Mouse (Mus musculus) small intestine, adult 2 months (tissue): ENCODE data around the gene Zfp551. TPM values are rescaled to one million over a fixed set of nuclear protein-coding genes. Genes with fewer than 3 reads are reported as not detected.

Source experiments
- H3K27ac ChIP-seq: fragments of 200-500 bp; 2 replicates; pipeline ENCODE4 v1.5.1; 2012; ENCODE audit warnings: low read depth, low read length, control low read depth, inconsistent platforms; ENCODE audit not compliant: insufficient read depth
- H3K27me3 ChIP-seq: fragments of 200-500 bp; 2 replicates; pipeline ENCODE4 v1.6.1; 2012; ENCODE audit warnings: mild to moderate bottlenecking, moderate library complexity, low read length, inconsistent platforms; ENCODE audit not compliant: control insufficient read depth, insufficient read depth
- H3K36me3 ChIP-seq: fragments of 200-500 bp; 2 replicates; pipeline ENCODE4 v1.6.1; 2012; ENCODE audit warnings: mild to moderate bottlenecking, low read length, control low read depth, inconsistent platforms; ENCODE audit not compliant: control insufficient read depth, insufficient read depth
- H3K4me1 ChIP-seq: fragments of 200-500 bp; 2 replicates; pipeline ENCODE4 v1.6.1; 2012; ENCODE audit warnings: low read length, inconsistent platforms, mixed read lengths; ENCODE audit not compliant: control insufficient read depth, insufficient read depth, insufficient read length
- H3K4me3 ChIP-seq: fragments of 200-500 bp; 2 replicates; pipeline ENCODE4 v1.5.1; 2012; ENCODE audit warnings: low read depth, mild to moderate bottlenecking, control low read depth, inconsistent platforms, low read length, moderate library complexity
- CTCF ChIP-seq: fragments of 200-500 bp; IDR thresholded peaks from 2 replicates; pipeline ENCODE4 v1.5.1; 2012; ENCODE audit warnings: low read depth, mild to moderate bottlenecking, control low read depth, inconsistent platforms, low read length, moderate library complexity, mixed read lengths; ENCODE audit not compliant: insufficient replicate concordance, insufficient read length; ENCODE audit errors: extremely low read depth
- POLR2A ChIP-seq: fragments of 200-500 bp; IDR thresholded peaks from 2 replicates; pipeline ENCODE4 v1.6.1; 2012; ENCODE audit warnings: low read depth, mild to moderate bottlenecking, control low read depth, inconsistent platforms, low read length, moderate library complexity
- WGBS: fragments of 180-500 bp; shearing (Covaris S2); methylation state at CpG from one replicate; pipeline ENCODE4 v1.1.7; 2018; 5-methylcytosine and 5-hydroxymethylcytosine counted together
- polyA plus RNA-seq: library from polyadenylated mRNA; depleted of rRNA; stranded (reverse); fragments of >200 nt; gene quantifications from 2 replicates; pipeline ENCODE4 v1.2.3, GENCODE M21; 2012; rRNA removed

Gene Zfp551
- polyA plus RNA-seq, result 0.06 and 0.09 TPM in 2 replicates

GRCm38 (mm10) chr7:12422245-12422849, at the start of gene Zfp551:
Gene Zfp551 (minus strand): TSS chr7:12422751.
- H3K4me1 ChIP-seq, result no peaks in the 10 kb centered on the region; the same call in 1 of the 2 replicates
- H3K36me3 ChIP-seq, result no peaks in the 10 kb centered on the region
- H3K27me3 ChIP-seq, result no peaks in the 10 kb centered on the region
- TF ChIP-seq CTCF (peak; percentile 10; the same call in 1 of the 2 replicates), POLR2A (no peak; the same call in 1 of the 2 replicates)
- no peak within 1 kb of the TSS for H3K27ac ChIP-seq
- WGBS, result 1% methylated on average over 27 of the region's 27 CpGs
- H3K4me3 ChIP-seq, result peak within 1 kb of the TSS; percentile 70

GRCm38 (mm10) chr7:12422855-12423254, 304 bp upstream of the Zfp551 start:
- WGBS, result 57% methylated on average over 3 of the region's 3 CpGs
- no peak for TF ChIP-seq CTCF
- TF ChIP-seq POLR2A, result no peak
- Histone ChIP-seq H3K4me3 (peak overlapping the region; percentile 70; the same call in 1 of the 2 replicates), H3K27me3 (no peaks in the 10 kb centered on the region), H3K27ac (no peak overlapping the region), H3K4me1 (no peaks in the 10 kb centered on the region; the same call in 1 of the 2 replicates), H3K36me3 (no peaks in the 10 kb centered on the region)

- peaks cover 2% of the 10 kb centered on the region for H3K36me3 ChIP-seq
- no peaks in the 10 kb centered on the region; the same call in 1 of the 2 replicates for H3K4me1 ChIP-seq
- no peaks in the 10 kb centered on the region for H3K27me3 ChIP-seq
- TF ChIP-seq CTCF, result no peak
- TF ChIP-seq POLR2A, result no peak
- H3K4me3 ChIP-seq, result peak overlapping the region; percentile 70
- WGBS, result 44% methylated on average over 5 of the region's 5 CpGs
- no peak overlapping the region for H3K27ac ChIP-seq
Measured at GRCm38 (mm10) chr7:12421741-12422140, 810 bp downstream of the Zfp551 start.

- Histone ChIP-seq H3K27me3 (no peaks in the 10 kb centered on the region), H3K27ac (no peak within 1 kb of the TSS), H3K36me3 (no peaks in the 10 kb centered on the region), H3K4me3 (no peak within 1 kb of the TSS), H3K4me1 (no peaks in the 10 kb centered on the region)
- no peak for TF ChIP-seq CTCF
- TF ChIP-seq POLR2A, result no peak
- 58% methylated on average over 1 of the region's 1 CpGs for WGBS
Measured at GRCm38 (mm10) chr7:12369173-12369572, 53.4 kb downstream of the Zfp551 start, which contains the start of gene Vmn1r84. Gene Vmn1r84 (minus strand): TSS chr7:12369273.

Other genes with a start within 250 kb of the Zfp551 start
- gene Vmn1r80, start 233.5 kb downstream of the Zfp551 start, polyA plus RNA-seq, result not detected in 2 replicates
- gene Vmn1r81, start 154.5 kb downstream of the Zfp551 start, polyA plus RNA-seq, result not detected in 2 replicates
- gene Vmn1r82, start 122.3 kb downstream of the Zfp551 start, polyA plus RNA-seq, result not detected in 2 replicates
- not detected in 2 replicates for gene Vmn1r83, start 93.3 kb downstream of the Zfp551 start, polyA plus RNA-seq
- gene Vmn1r84, start 53.5 kb downstream of the Zfp551 start, polyA plus RNA-seq, result not detected in 2 replicates
- 1.0 and 1.1 TPM in 2 replicates for gene Zfp606, start 55.5 kb upstream of the Zfp551 start, polyA plus RNA-seq
- gene 2900092C05Rik, start 89.8 kb upstream of the Zfp551 start, polyA plus RNA-seq, result not detected in 2 replicates
- gene Vmn2r53, start 186.0 kb upstream of the Zfp551 start, polyA plus RNA-seq, result not detected in 2 replicates
- gene Vmn2r54, start 217.6 kb upstream of the Zfp551 start, polyA plus RNA-seq, result not detected in 2 replicates